Mouse (Mus musculus): ENCODE measurements around the gene Tppp3. TPM values are rescaled to one million over a fixed set of nuclear protein-coding genes. Genes with fewer than 3 reads are reported as not detected.
A peak's percentile ranks its signal among the peaks of the same experiment; 100 is the strongest.

Tppp3 gene
- polyA plus RNA-seq, 1 experiment, result 19.3 TPM

- H3K36me3 ChIP-seq (ENCODE audit: control insufficient read depth, insufficient read depth, low read length), result no peaks in the 10 kb centered on the region
- 50% methylated on average over 25 of the region's 25 CpGs for WGBS
- H3K27ac ChIP-seq (ENCODE audit: insufficient read depth, low read depth, low read length), result no peak overlapping the region
- H3K27me3 ChIP-seq (replicated peaks; ENCODE audit: control insufficient read depth, insufficient read depth, low read length), result no peaks in the 10 kb centered on the region
- DNase-seq, result peak; percentile 71
- no peaks in the 10 kb centered on the region for H3K4me1 ChIP-seq (ENCODE audit: control insufficient read depth, insufficient read depth, low read length)
- no peak for TF ChIP-seq POLR2A (IDR thresholded peaks at IDR 0.05; ENCODE audit: low read depth, low read length)
- TF ChIP-seq CTCF (conservative IDR thresholded peaks at IDR 0.05; ENCODE audit: insufficient read depth, insufficient read length, low read depth, low read length), result peak; percentile 81
- no peak overlapping the region for H3K4me3 ChIP-seq (ENCODE audit: insufficient read depth, low read depth, low read length)
These were observed 5.5 kb upstream of the Tppp3 start for GRCm38 (mm10) chr8:105476628-105477413.

- TF ChIP-seq CTCF (conservative IDR thresholded peaks at IDR 0.05; ENCODE audit: insufficient read depth, insufficient read length, low read depth, low read length), result no peak
- no peak for TF ChIP-seq POLR2A (IDR thresholded peaks at IDR 0.05; ENCODE audit: low read depth, low read length)
- Histone ChIP-seq H3K27me3 (replicated peaks; ENCODE audit: control insufficient read depth, insufficient read depth, low read length) (no peaks in the 10 kb centered on the region), H3K4me1 (ENCODE audit: control insufficient read depth, insufficient read depth, low read length) (peaks cover 3% of the 10 kb centered on the region; the same call in 1 of the 2 replicates), H3K4me3 (ENCODE audit: insufficient read depth, low read depth, low read length) (no peak overlapping the region), H3K36me3 (ENCODE audit: control insufficient read depth, insufficient read depth, low read length) (no peaks in the 10 kb centered on the region), H3K27ac (ENCODE audit: insufficient read depth, low read depth, low read length) (no peak overlapping the region)
- DNase-seq, result no peak
- WGBS, result 91% methylated on average over 7 of the region's 7 CpGs
These were observed 4.8 kb upstream of the Tppp3 start for GRCm38 (mm10) chr8:105476161-105476560.

GRCm38 (mm10) chr8:105475742-105476141 is 4.4 kb upstream of the Tppp3 start:
- H3K27ac ChIP-seq (ENCODE audit: insufficient read depth, low read depth, low read length), result no peak overlapping the region
- no peak for DNase-seq
- no peaks in the 10 kb centered on the region for H3K36me3 ChIP-seq (ENCODE audit: control insufficient read depth, insufficient read depth, low read length)
- no peak overlapping the region for H3K4me3 ChIP-seq (ENCODE audit: insufficient read depth, low read depth, low read length)
- TF ChIP-seq POLR2A (IDR thresholded peaks at IDR 0.05; ENCODE audit: low read depth, low read length) (no peak), CTCF (conservative IDR thresholded peaks at IDR 0.05; ENCODE audit: insufficient read depth, insufficient read length, low read depth, low read length) (no peak)
- peaks cover 3% of the 10 kb centered on the region; the same call in 1 of the 2 replicates for H3K4me1 ChIP-seq (ENCODE audit: control insufficient read depth, insufficient read depth, low read length)
- 88% methylated on average over 8 of the region's 8 CpGs for WGBS
- H3K27me3 ChIP-seq (replicated peaks; ENCODE audit: control insufficient read depth, insufficient read depth, low read length), result no peaks in the 10 kb centered on the region

- Histone ChIP-seq H3K36me3 (ENCODE audit: control insufficient read depth, insufficient read depth, low read length) (no peaks in the 10 kb centered on the region), H3K4me3 (ENCODE audit: insufficient read depth, low read depth, low read length) (no peak overlapping the region), H3K27ac (ENCODE audit: insufficient read depth, low read depth, low read length) (no peak overlapping the region), H3K27me3 (replicated peaks; ENCODE audit: control insufficient read depth, insufficient read depth, low read length) (no peaks in the 10 kb centered on the region), H3K4me1 (ENCODE audit: control insufficient read depth, insufficient read depth, low read length) (peaks cover 3% of the 10 kb centered on the region; the same call in 1 of the 2 replicates)
- no peak for DNase-seq
- WGBS, result 73% methylated on average over 4 of the region's 4 CpGs
- no peak for TF ChIP-seq POLR2A (IDR thresholded peaks at IDR 0.05; ENCODE audit: low read depth, low read length)
- TF ChIP-seq CTCF (conservative IDR thresholded peaks at IDR 0.05; ENCODE audit: insufficient read depth, insufficient read length, low read depth, low read length), result no peak
These were observed 3.9 kb upstream of the Tppp3 start for GRCm38 (mm10) chr8:105475254-105475653.

GRCm38 (mm10) chr8:105474680-105475079 is 3.4 kb upstream of the Tppp3 start:
- H3K36me3 ChIP-seq (ENCODE audit: control insufficient read depth, insufficient read depth, low read length), result no peaks in the 10 kb centered on the region
- no peak for DNase-seq
- TF ChIP-seq CTCF (conservative IDR thresholded peaks at IDR 0.05; ENCODE audit: insufficient read depth, insufficient read length, low read depth, low read length) (no peak), POLR2A (IDR thresholded peaks at IDR 0.05; ENCODE audit: low read depth, low read length) (no peak)
- H3K4me3 ChIP-seq (ENCODE audit: insufficient read depth, low read depth, low read length), result no peak overlapping the region
- H3K4me1 ChIP-seq (ENCODE audit: control insufficient read depth, insufficient read depth, low read length), result peaks cover 3% of the 10 kb centered on the region; the same call in 1 of the 2 replicates
- H3K27me3 ChIP-seq (replicated peaks; ENCODE audit: control insufficient read depth, insufficient read depth, low read length), result no peaks in the 10 kb centered on the region
- H3K27ac ChIP-seq (ENCODE audit: insufficient read depth, low read depth, low read length), result no peak overlapping the region
- WGBS, result 38% methylated on average over 5 of the region's 5 CpGs

- Histone ChIP-seq H3K27me3 (replicated peaks; ENCODE audit: control insufficient read depth, insufficient read depth, low read length) (no peaks in the 10 kb centered on the region), H3K36me3 (ENCODE audit: control insufficient read depth, insufficient read depth, low read length) (no peaks in the 10 kb centered on the region), H3K27ac (ENCODE audit: insufficient read depth, low read depth, low read length) (no peak overlapping the region), H3K4me3 (ENCODE audit: insufficient read depth, low read depth, low read length) (no peak overlapping the region), H3K4me1 (ENCODE audit: control insufficient read depth, insufficient read depth, low read length) (peaks cover 3% of the 10 kb centered on the region; the same call in 1 of the 2 replicates)
- TF ChIP-seq CTCF (conservative IDR thresholded peaks at IDR 0.05; ENCODE audit: insufficient read depth, insufficient read length, low read depth, low read length), result no peak
- TF ChIP-seq POLR2A (IDR thresholded peaks at IDR 0.05; ENCODE audit: low read depth, low read length), result no peak
- WGBS, result 50% methylated on average over 17 of the region's 17 CpGs
- DNase-seq, result peak; percentile 64
These were observed 2.7 kb upstream of the Tppp3 start for GRCm38 (mm10) chr8:105473816-105474606.

- H3K4me1 ChIP-seq (ENCODE audit: control insufficient read depth, insufficient read depth, low read length), result peaks cover 3% of the 10 kb centered on the region; the same call in 1 of the 2 replicates
- no peak overlapping the region for H3K27ac ChIP-seq (ENCODE audit: insufficient read depth, low read depth, low read length)
- no peaks in the 10 kb centered on the region for H3K36me3 ChIP-seq (ENCODE audit: control insufficient read depth, insufficient read depth, low read length)
- TF ChIP-seq POLR2A (IDR thresholded peaks at IDR 0.05; ENCODE audit: low read depth, low read length) (no peak), CTCF (conservative IDR thresholded peaks at IDR 0.05; ENCODE audit: insufficient read depth, insufficient read length, low read depth, low read length) (no peak)
- 92% methylated on average over 9 of the region's 9 CpGs for WGBS
- H3K4me3 ChIP-seq (ENCODE audit: insufficient read depth, low read depth, low read length), result no peak overlapping the region
- H3K27me3 ChIP-seq (replicated peaks; ENCODE audit: control insufficient read depth, insufficient read depth, low read length), result no peaks in the 10 kb centered on the region
- DNase-seq, result no peak
These were observed 1.7 kb upstream of the Tppp3 start for GRCm38 (mm10) chr8:105472983-105473382.

Data from kidney, adult 2 months (tissue).